Mouse (Mus musculus) small intestine, adult 2 months (tissue): ENCODE data around the gene Ptprn2. TPM values are rescaled to one million over a fixed set of nuclear protein-coding genes. Genes with fewer than 3 reads are reported as not detected.

Source experiments
- H3K27ac ChIP-seq: fragments of 200-500 bp; 2 replicates; pipeline ENCODE4 v1.5.1; 2012; ENCODE audit warnings: low read depth, low read length, control low read depth, inconsistent platforms; ENCODE audit not compliant: insufficient read depth
- H3K27me3 ChIP-seq: fragments of 200-500 bp; 2 replicates; pipeline ENCODE4 v1.6.1; 2012; ENCODE audit warnings: mild to moderate bottlenecking, moderate library complexity, low read length, inconsistent platforms; ENCODE audit not compliant: control insufficient read depth, insufficient read depth
- H3K36me3 ChIP-seq: fragments of 200-500 bp; 2 replicates; pipeline ENCODE4 v1.6.1; 2012; ENCODE audit warnings: mild to moderate bottlenecking, low read length, control low read depth, inconsistent platforms; ENCODE audit not compliant: control insufficient read depth, insufficient read depth
- H3K4me1 ChIP-seq: fragments of 200-500 bp; 2 replicates; pipeline ENCODE4 v1.6.1; 2012; ENCODE audit warnings: low read length, inconsistent platforms, mixed read lengths; ENCODE audit not compliant: control insufficient read depth, insufficient read depth, insufficient read length
- H3K4me3 ChIP-seq: fragments of 200-500 bp; 2 replicates; pipeline ENCODE4 v1.5.1; 2012; ENCODE audit warnings: low read depth, mild to moderate bottlenecking, control low read depth, inconsistent platforms, low read length, moderate library complexity
- CTCF ChIP-seq: fragments of 200-500 bp; IDR thresholded peaks from 2 replicates; pipeline ENCODE4 v1.5.1; 2012; ENCODE audit warnings: low read depth, mild to moderate bottlenecking, control low read depth, inconsistent platforms, low read length, moderate library complexity, mixed read lengths; ENCODE audit not compliant: insufficient replicate concordance, insufficient read length; ENCODE audit errors: extremely low read depth
- POLR2A ChIP-seq: fragments of 200-500 bp; IDR thresholded peaks from 2 replicates; pipeline ENCODE4 v1.6.1; 2012; ENCODE audit warnings: low read depth, mild to moderate bottlenecking, control low read depth, inconsistent platforms, low read length, moderate library complexity
- WGBS: fragments of 180-500 bp; shearing (Covaris S2); methylation state at CpG from one replicate; pipeline ENCODE4 v1.1.7; 2018; 5-methylcytosine and 5-hydroxymethylcytosine counted together
- polyA plus RNA-seq: library from polyadenylated mRNA; depleted of rRNA; stranded (reverse); fragments of >200 nt; gene quantifications from 2 replicates; pipeline ENCODE4 v1.2.3, GENCODE M21; 2012

The Ptprn2 gene
- polyA plus RNA-seq, 1 experiment = 11.6 TPM

DNA sequence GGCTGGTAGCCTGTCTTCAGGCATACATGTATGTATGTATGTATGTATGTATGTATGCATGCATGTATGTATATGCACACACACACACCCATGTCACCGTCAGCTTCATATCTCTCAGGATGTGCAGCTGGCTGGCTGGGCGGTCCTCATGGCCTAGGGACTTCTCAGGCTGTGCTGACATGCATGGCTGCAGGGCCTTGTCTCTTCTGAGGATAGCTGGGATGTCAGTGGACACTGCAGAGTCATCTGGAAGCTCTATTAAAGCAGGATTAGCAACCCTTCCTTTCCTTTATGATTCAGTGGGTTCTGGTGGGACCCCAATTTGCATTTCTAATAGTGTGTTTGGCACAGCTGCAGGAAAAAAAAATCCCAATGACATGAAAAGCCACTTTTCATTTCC, 473.6 kb downstream of the Ptprn2 start:
- no peaks in the 10 kb centered on the region for H3K27me3 ChIP-seq
- H3K27ac ChIP-seq = no peak overlapping the region
- H3K4me1 ChIP-seq = no peaks in the 10 kb centered on the region
- H3K36me3 ChIP-seq = no peaks in the 10 kb centered on the region
- WGBS = 90% methylated on average over 2 of the region's 2 CpGs
- no peak overlapping the region for H3K4me3 ChIP-seq
- TF ChIP-seq CTCF = no peak
- no peak for TF ChIP-seq POLR2A

DNA sequence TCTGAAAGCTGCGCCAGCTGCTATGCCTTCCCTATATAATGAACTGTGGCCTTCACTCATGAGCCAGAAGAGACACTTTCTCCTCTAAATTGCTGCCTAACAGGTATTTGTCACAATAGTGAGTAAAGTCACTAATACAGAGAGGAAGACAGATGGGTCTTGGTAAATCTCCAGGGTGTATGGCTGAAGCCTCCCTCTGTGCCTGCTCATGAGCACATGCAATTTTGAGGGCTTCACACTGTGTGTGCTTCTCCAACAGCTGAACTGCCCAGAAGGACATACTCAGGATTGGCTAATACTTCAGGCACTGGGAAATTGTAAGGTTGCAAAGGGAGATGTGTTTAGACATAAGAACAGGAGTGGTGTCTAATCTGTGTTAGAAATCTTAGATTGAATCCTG, 478.4 kb downstream of the Ptprn2 start:
- 98% methylated on average over 1 of the region's 1 CpGs for WGBS
- Histone ChIP-seq H3K4me1 (no peaks in the 10 kb centered on the region), H3K36me3 (no peaks in the 10 kb centered on the region), H3K4me3 (no peak overlapping the region), H3K27me3 (no peaks in the 10 kb centered on the region), H3K27ac (no peak overlapping the region)
- TF ChIP-seq CTCF (no peak), POLR2A (no peak)

DNA sequence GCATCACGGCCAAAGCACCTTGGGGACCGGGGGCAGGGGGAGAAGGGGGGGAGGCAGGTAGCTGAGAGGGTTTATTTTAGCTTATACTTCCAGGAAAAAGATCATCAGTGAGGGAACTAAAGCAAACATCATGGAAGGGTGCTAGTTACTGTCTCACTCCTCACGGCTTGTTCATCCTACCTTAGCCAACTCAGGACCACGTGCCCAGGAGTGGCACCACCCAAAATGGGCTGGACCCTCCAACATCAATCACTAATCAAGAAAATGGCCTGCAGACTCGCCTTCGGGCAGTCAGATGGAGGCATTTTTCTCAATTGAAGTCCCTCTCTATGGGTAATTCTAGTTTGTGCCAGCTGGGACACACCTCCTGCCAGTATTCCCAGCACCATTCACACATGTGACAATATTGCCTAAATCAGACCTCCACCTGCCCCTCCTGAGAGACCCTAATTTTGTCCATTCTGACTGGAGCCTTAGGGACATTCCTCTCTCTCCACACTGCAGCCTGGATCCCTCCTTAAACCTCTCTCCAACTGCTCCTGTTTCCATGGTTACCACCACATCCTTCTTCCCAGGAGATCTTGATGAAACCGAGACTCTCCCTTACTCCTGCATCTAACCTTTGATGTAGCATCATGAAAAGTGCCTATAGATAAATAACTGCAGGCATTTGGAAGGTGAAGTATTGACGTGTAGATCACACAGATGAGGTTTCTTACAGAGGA, 482.9 kb downstream of the Ptprn2 start:
- no peak overlapping the region for H3K4me3 ChIP-seq
- no peak overlapping the region for H3K27ac ChIP-seq
- TF ChIP-seq CTCF (no peak), POLR2A (no peak)
- WGBS = 53% methylated on average over 8 of the region's 8 CpGs
- H3K27me3 ChIP-seq = no peaks in the 10 kb centered on the region
- no peaks in the 10 kb centered on the region for H3K4me1 ChIP-seq
- H3K36me3 ChIP-seq = no peaks in the 10 kb centered on the region

DNA sequence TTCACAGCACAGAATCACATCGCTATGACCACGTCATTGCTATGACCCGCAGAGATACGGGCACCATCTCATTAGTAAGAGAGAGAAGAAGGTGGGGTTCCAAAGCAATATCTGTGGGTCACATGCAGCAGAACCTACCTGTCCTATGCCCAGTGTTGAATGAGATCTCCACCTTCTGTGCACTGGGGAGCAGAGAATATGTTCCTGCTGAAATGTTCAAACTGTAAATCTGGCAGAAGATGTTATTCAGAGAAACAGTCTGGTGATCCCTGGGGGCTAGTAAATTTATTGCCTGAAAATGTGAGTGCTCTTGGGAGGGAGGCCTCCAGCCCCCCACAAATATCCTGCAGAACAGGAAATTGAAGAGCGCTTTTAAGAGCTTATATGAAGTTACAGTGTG, 490.0 kb downstream of the Ptprn2 start:
- H3K4me1 ChIP-seq = no peaks in the 10 kb centered on the region
- H3K36me3 ChIP-seq = no peaks in the 10 kb centered on the region
- no peak overlapping the region for H3K4me3 ChIP-seq
- 84% methylated on average over 5 of the region's 5 CpGs for WGBS
- no peak overlapping the region for H3K27ac ChIP-seq
- no peak for TF ChIP-seq POLR2A
- no peak for TF ChIP-seq CTCF
- H3K27me3 ChIP-seq = no peaks in the 10 kb centered on the region

DNA sequence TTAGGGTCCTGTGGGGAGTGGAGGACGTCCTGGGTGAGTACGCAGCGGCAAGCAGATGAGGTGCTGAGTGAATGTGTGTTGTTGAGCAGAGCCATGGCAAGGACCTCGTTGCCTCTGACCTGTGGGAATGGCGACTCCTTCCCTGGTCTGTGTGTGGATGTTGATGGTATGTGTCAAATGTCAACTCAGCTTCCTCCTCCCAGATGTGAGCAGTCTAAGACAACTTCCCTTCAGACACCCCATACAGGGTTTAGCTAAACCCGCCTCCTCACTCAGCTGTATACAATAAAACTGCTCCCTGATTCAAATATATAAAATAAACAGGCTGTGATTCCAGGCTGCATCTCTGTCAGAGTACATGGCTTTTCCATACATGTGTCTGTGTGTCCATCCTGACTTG, 491.5 kb downstream of the Ptprn2 start:
- no peaks in the 10 kb centered on the region for H3K27me3 ChIP-seq
- H3K4me3 ChIP-seq = no peak overlapping the region
- 65% methylated on average over 6 of the region's 6 CpGs for WGBS
- no peaks in the 10 kb centered on the region for H3K4me1 ChIP-seq
- H3K36me3 ChIP-seq = no peaks in the 10 kb centered on the region
- no peak overlapping the region for H3K27ac ChIP-seq
- TF ChIP-seq POLR2A = no peak
- TF ChIP-seq CTCF = no peak

DNA sequence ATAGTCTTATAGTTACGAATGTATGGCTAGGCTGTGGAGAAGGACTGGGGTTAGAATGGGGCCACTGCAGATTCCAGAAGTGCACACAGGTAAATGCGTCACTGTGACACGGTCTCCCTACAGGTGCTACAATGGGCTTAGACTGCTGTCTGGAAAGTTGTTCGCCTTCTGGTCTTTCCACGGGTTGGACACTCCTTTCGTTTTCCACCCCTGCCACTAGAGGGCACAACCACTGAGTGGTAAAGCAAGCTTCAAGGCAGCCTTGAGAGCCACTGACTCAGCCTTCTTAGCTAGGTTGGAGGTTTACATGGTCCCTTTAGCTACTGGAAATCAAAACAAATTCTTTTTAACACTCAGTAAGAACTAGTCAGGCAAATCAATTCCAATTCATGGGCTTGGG, 492.7 kb downstream of the Ptprn2 start:
- no peak overlapping the region for H3K27ac ChIP-seq
- no peaks in the 10 kb centered on the region for H3K4me1 ChIP-seq
- 82% methylated on average over 6 of the region's 6 CpGs for WGBS
- H3K4me3 ChIP-seq = no peak overlapping the region
- TF ChIP-seq CTCF (no peak), POLR2A (no peak)
- H3K27me3 ChIP-seq = no peaks in the 10 kb centered on the region
- H3K36me3 ChIP-seq = no peaks in the 10 kb centered on the region

DNA sequence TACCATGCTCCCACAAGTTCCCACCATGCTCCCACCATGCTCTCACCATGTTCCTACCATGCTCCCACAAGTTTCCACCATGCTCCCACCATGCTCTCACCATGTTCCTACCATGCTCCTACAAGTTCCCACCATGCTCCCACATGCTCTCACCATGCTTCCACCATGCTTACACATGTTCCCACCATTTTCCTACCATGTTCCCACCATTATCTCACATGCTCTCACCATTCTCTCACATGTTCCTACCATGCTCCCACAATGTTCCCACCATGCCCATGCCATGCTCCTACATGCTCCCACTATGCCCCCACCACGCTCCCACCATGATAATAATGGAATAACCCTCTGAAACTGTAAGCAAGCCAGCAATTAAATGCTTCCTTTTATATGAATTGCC, 495.8 kb downstream of the Ptprn2 start:
- TF ChIP-seq CTCF (no peak), POLR2A (no peak)
- H3K36me3 ChIP-seq = no peaks in the 10 kb centered on the region
- H3K27ac ChIP-seq = no peak overlapping the region
- no peaks in the 10 kb centered on the region for H3K4me1 ChIP-seq
- H3K4me3 ChIP-seq = no peak overlapping the region
- 69% methylated on average over 1 of the region's 1 CpGs for WGBS
- H3K27me3 ChIP-seq = no peaks in the 10 kb centered on the region

DNA sequence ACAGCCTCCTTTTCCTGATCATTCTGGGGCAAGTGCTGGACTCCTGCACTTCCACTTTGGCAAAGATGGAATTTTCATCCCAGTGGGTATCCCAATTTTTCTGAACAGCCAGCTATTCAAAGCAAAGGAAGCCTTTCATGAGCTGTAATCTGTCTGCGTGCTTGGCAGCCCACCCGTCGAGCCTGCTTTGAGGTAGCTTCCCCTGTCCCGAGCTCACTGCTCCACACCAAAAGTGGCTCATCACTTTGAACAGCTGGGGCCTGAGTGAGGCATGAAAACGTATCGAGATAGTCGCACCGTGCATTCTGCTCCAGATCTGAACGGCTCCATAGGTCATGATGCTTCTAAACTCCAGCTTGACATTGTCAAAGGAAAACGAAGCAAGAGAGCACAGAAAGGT, 503.6 kb downstream of the Ptprn2 start:
- Histone ChIP-seq H3K4me3 (no peak overlapping the region), H3K27ac (no peak overlapping the region), H3K4me1 (no peaks in the 10 kb centered on the region), H3K27me3 (no peaks in the 10 kb centered on the region), H3K36me3 (no peaks in the 10 kb centered on the region)
- WGBS = 68% methylated on average over 10 of the region's 10 CpGs
- TF ChIP-seq CTCF (no peak), POLR2A (no peak)
